Mouse (Mus musculus): ENCODE measurements around the gene Pus10.
"Not testable (repeated sequence)": the region's sequence is repeated elsewhere in the genome, so short reads cannot be mapped to it uniquely, and the experiment has no call there.

The Pus10 gene

DNA sequence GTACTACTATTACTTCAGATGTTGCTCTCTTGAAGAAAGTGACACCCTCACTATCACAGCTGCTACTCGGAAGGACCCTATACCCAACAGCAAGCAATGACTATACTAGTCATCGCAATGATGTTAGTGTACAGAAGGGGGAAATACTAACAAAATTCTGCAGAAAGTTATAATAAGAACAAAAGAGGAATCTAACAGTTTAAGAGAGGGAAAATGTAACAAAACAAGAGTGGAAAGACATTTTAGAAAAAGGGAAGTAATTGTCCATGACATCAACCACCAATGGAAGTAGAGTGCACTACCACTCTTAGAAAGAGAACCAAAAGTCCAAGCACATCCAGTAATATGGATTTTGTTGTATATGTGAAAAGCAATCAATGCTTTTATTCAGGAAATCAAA is 97.2 kb downstream of the Pus10 start:
- DNase-seq (ENCODE audit: low spot score) = no peak

DNA sequence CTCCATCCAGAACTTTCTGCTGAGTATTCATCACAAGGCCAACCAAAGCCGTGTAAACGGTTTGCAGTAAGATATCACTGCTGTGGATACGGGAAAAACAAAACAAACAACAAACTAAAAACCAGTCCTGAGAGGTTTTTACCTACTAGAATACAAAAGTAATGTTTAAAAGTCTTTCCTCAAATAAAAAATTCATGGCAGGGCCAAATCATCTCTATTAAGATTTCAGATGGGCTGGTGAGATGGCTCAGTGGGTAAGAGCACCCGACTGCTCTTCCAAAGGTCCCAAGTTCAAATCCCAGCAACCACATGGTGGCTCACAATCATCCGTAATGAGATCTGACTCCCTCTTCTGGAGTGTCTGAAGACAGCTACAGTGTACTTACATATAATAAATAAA is 101.9 kb downstream of the Pus10 start:
- not testable (repeated sequence) for DNase-seq (ENCODE audit: low spot score)

DNA sequence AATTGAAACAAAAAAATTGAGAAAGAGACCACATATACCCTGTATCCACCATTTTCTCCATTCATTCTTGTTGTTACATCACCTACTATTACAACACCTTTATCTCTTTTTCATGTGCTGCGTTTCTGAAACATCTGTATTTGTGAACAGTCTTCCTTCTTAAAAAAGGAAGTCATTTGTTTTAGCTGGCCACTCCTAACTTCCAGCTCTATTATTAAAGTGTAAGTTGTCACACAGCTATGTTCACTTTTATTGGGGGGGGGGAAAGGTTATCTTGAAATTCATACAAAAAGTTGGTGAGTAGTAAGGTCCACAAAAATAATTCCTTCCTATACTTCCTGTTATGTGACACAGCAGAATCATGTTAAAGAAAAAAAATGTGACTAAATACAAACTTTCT is 102.5 kb downstream of the Pus10 start:
- no peak for DNase-seq (ENCODE audit: low spot score)

DNA sequence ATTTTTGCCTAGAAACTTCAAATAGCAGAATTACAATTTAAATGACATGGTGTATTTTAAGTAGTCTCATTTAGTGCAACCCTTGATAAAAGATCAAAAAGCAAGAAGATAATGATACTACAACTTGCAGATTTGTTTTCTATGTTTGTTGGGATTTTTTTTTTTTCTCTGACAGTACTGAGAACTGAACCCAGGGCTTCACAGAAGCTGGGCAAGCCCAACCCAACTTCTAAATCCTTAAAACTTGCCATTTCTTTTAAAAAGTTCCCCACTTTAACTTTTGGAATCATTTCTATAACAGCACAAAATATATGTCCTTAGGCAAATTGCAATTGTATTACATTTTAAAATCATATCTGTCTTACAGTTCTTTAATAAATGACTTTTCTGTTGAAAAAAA is 103.6 kb downstream of the Pus10 start:
- no peak for DNase-seq (ENCODE audit: low spot score)

DNA sequence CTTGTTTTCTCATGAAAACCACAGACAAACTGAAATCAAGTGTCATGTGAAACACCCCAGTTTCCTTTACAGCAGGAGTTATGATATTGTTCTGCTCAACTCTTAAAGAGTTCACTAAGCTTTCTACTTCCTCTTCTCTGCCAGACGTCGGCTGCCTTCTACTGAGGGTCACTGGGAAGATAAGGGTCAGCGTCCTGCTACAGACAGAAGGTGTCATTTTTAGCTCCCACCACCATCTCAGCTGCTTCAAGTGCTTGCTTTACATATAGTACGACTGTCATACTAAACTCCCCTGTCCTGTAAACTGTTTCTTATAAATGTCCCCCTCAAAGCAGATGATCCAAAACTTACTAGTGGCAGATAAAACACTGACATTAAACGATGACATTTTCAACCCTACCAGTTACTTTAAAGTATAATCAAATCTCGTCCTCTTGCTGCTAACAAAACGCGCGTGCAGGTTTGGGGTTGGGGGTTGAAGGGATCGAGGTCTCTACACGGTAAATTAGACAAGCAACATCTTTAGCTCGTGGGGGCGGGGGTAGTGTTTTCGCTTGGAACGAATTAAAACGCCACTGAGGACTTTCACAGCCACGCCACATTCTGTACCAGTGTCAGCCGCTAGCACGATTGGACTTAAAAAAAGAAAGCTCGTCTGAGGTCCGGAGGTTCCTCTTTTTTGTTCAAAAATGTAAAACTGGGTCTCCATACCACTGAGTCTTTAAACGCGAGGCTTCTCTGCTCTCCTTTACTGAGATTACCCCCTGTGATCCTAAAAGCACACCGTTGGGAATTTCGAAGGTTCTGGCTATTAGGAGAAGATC is 104.4 kb downstream of the Pus10 start:
- peak; percentile 50 for DNase-seq (ENCODE audit: low spot score)

DNA sequence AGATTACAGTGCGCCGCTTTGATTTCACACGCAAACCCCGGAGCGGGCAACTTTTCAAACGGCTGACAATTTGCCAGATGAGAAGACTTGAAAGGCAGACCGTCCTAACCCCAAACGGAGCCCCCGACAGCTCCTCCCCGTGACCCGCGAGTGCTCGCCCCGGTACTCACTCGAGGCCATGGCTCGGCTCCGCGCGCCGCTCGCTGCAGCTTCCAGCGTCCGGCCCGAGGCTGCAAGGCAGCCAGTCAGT is 105.0 kb downstream of the Pus10 start:
- DNase-seq (ENCODE audit: low spot score) = no peak

DNA sequence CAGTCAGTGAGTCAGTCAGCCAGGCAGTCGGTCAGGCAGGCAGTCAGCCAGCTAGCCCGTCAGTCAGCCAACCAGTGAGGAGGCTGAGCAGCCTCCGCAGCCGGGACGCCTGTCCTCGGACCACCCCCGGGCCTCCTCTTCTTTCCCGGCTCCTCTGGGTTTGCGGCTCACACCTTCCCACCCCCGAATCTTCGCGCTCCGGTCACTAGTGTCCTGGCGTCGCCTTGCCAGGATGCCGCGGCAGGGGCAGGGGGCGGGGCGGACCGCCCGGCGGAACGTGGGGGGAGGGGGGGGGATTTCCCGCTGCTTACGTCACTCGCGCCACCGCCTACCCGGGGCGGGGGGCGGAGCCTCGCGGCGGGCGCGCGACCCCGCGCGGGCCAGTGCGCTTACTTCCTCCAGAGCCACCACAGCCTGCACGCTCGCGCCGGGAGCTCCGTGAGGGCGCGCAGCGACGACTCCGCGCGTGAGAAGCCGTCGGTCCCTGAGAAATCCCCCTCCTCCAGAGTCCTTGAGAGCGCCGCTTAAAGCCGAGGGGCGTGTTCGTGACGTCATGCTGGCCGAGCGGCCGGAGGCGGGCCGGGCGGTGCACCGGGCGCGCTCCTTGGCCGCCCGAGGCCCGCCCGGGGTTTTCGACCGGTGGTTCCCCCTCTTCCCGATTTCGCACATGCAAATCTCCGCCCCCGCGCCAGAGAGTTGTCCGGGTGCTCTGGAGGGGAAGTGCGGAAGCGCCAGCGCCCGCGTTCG is 105.5 kb downstream of the Pus10 start, which contains the start of gene Rel:
Rel (minus strand) TSS at position 211 of the 747 bp plus-strand sequence.
- peak; percentile 90 for DNase-seq (ENCODE audit: low spot score)

DNA sequence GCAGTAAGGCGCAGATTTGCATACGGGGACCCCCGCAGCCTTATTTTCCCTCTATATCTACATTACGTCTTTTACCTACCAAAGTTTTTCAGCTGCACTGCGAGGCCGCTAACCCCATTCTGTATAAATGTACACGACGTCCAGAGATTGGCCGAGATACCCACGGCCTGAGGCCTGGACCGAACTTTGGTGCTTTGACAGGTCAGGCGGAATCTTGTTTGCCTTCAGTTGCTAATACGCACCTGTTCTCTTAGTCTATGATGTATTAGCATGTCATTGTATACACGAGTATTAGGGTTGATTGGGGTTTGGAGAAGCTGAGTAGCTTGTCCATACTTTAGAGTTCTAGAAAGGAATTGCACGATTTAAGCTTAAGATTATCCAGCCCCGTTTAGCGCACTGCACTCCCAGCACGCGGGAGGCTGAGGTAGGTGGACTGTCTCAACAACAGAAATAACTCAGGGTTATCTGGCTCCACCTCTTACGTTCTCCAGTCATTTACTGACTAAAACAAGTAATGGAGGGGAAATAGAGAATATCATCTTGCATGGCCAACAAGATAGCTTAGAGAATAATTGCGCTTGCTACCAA is 106.1 kb downstream of the Pus10 start:
- DNase-seq (ENCODE audit: low spot score) = no peak

DNA sequence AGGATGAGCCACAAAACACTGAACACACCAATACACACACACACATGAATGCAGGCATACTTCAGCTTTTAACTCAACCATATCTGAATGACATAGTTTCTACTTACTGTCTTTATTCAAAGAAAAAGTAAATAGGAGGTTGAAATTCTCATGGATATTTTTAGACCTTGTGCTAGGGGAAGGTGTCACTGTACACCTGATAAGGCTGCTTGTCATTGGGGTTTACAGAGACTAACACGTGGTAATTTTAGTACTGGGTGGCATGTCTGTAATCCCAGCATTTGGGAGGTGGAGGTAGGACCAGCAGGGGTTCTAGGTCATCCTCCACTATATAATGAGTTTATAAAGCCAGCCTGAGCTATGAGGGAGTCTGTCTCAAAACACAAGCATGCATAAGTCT is 107.0 kb downstream of the Pus10 start:
- DNase-seq (ENCODE audit: low spot score) = no peak

DNA sequence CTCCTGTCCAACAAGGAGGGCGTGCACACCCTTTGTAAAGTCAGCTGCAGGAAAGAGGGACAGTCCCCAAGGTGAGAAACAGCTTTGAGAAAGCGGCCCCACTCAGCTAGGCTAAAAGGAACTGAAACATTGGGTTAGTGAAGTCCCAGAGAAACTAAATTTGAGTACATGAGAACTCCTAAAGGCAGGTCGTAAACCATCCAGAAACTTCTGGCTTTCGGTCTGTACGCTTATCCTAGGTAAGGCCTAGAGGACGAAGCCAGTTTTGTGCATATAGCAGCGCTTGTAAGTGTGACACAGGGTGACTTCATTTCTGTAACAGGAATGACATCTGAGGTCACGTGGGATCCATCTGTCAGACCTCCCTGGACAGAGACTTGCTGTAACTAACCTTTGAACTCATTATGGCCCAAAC is 113.3 kb downstream of the Pus10 start:
- no peak for DNase-seq (ENCODE audit: low spot score)

DNA sequence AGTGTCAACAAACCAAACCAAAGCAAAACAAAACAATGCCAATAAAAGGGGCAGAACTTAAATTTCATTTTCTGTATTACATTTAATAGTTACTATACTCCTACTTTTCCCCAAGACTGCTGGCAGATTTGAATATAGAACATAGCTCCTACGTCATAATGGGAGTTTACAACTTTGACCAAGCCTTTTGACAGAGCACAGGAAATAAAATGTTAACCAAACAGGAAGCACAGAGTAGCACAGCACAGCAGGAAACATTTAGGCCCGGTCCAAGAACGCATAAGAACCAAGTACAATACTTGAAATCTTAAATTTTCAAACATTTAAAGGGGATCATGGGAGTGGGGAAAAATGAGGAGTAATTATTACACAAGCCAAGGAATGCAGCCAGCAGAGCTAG is 116.6 kb downstream of the Pus10 start:
- peak; percentile 28 for DNase-seq (ENCODE audit: low spot score)
